Mouse (Mus musculus): Measurements from ENCODE around the gene Bmp6. TPM values are rescaled to one million over a fixed set of nuclear protein-coding genes. Genes with fewer than 3 reads are reported as not detected.

The Bmp6 gene
- polyA plus RNA-seq (2021; fragmentation: Nextera tagmentation), result 1.3 and 2.3 TPM in 2 replicates
- long read RNA-seq, experiment 1, partial matches to known transcripts, result 1 of 4 reads
- long read RNA-seq, experiment 1, other reads (novel, unspliced or antisense), result 1 of 4 reads
- long read RNA-seq, experiment 2, partial matches to known transcripts, result 3 of 8 reads
- long read RNA-seq, experiment 2, other reads (novel, unspliced or antisense), result 1 of 8 reads

GRCm38 (mm10) chr13:38344713-38345430 is at the start of gene Bmp6:
TSS of gene Bmp6 (plus strand) at chr13:38345107.

GRCm38 (mm10) chr13:38528687-38529294 is 183.9 kb downstream of the Bmp6 start, which contains the start of gene Txndc5:
TSS of gene Txndc5 (minus strand) at chr13:38528824.

Other genes with a start within 250 kb of the Bmp6 start
- gene Dsp, start 193.8 kb upstream of the Bmp6 start, polyA plus RNA-seq (2021; fragmentation: Nextera tagmentation), result 1.6 and 1.7 TPM in 2 replicates
- gene Snrnp48, start 140.2 kb upstream of the Bmp6 start, polyA plus RNA-seq (2021; fragmentation: Nextera tagmentation), result 12.2 and 12.6 TPM in 2 replicates
- gene Txndc5, start 183.7 kb downstream of the Bmp6 start, polyA plus RNA-seq (2021; fragmentation: Nextera tagmentation), result 43.7 and 49.7 TPM in 2 replicates

All from layer of hippocampus, adult 6 months (tissue).